ENCODE assay signal across 11 mouse cellular contexts in the genomic region with DNA sequence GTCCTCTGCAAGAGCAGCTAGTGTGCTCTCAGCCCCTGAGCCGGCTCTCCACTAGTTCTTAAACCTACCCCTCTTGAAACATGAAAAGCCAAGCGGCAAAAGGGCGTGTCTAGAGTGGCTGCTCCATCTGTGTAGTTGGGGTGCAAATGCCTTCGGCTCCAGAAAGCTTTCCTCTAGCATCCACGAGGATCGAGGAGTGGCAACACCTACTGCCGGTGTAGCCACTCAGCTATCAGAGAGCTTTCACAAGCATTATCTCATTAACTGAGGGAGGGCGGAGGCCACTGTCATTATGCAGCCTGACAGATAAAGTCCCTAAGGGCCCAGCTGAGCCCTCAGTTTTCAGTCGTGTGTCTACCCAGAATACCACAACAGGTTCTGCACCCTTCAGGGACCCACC. TPM values are rescaled to one million over a fixed set of nuclear protein-coding genes. Genes with fewer than 3 reads are reported as not detected.
DNase-seq lines count a peak whose midpoint lies in the region; ATAC-seq and TF ChIP-seq lines count a peak whose summit lies in the region.
"Had no signal": no experiment of that assay in that cellular context is flagged by ENCODE, and none has a peak within 500 bp of the region (broad histone marks: within the 10 kb centered on the region; RNA-seq: fewer than 3 reads in every experiment).

No protein-coding gene starts in this region.

- no peak for ATAC-seq in heart, embryonic 15.5 days (replicated peaks; ENCODE audit: insufficient number of reproducible peaks, insufficient read depth, low FRiP score, low read depth)
- ATAC-seq in G1E (ENCODE audit: extremely low read depth, insufficient number of reproducible peaks, low FRiP score, poor library complexity, severe bottlenecking): 0 out of 2 replicates have a peak, but pooled peaks have one; percentile 22
- peak; percentile 38 for ATAC-seq in erythroblast, adult 5-6 weeks (replicated peaks; ENCODE audit: low FRiP score, poor library complexity, severe bottlenecking)
- no peak for ATAC-seq in lung, embryonic 14.5 days (ENCODE audit: insufficient read depth)

- H3K27ac ChIP-seq in heart, embryonic 15.5 days: peak overlapping the region; percentile 79
- peak overlapping the region; percentile 84 for H3K27ac ChIP-seq in lung, embryonic 14.5 days (ENCODE audit: low read depth)
- H3K27ac ChIP-seq in forebrain, embryonic 10.5 days: no peak overlapping the region
- H3K27ac ChIP-seq: limb, embryonic 13.5 days had no signal

- no peaks in the 10 kb centered on the region for H3K36me3 ChIP-seq in heart, embryonic 15.5 days
- no peaks in the 10 kb centered on the region for H3K36me3 ChIP-seq in G1E (replicated peaks)
- H3K36me3 ChIP-seq in lung, embryonic 14.5 days (ENCODE audit: insufficient read depth): no peaks in the 10 kb centered on the region
- no peaks in the 10 kb centered on the region for H3K36me3 ChIP-seq in forebrain, embryonic 10.5 days (replicated peaks)
- H3K36me3 ChIP-seq: limb, embryonic 13.5 days had no signal

- intact Hi-C loops in heart, postnatal 14 days (cut with DNase I): no loop called here

- no peaks in the 10 kb centered on the region for H3K27me3 ChIP-seq in heart, embryonic 15.5 days
- peaks cover 47% of the 10 kb centered on the region for H3K27me3 ChIP-seq in G1E (ENCODE audit: insufficient read depth, low read length)
- no peaks in the 10 kb centered on the region for H3K27me3 ChIP-seq in lung, embryonic 14.5 days (ENCODE audit: insufficient read depth, low read length)
- peaks cover 45% of the 10 kb centered on the region for H3K27me3 ChIP-seq in forebrain, embryonic 10.5 days (ENCODE audit: poor library complexity, severe bottlenecking)

- no peak overlapping the region for H3K4me3 ChIP-seq in heart, embryonic 15.5 days
- peak overlapping the region; percentile 20; the same call in 1 of the 2 replicates for H3K4me3 ChIP-seq in G1E (ENCODE audit: low read depth, low read length)
- H3K4me3 ChIP-seq in lung, embryonic 14.5 days (ENCODE audit: low read depth, low read length): no peak overlapping the region
- H3K4me3 ChIP-seq in forebrain, embryonic 10.5 days: no peak overlapping the region
- H3K4me3 ChIP-seq: limb, embryonic 13.5 days had no signal

- no peak for DNase-seq in heart, postnatal 14 days
- no peak for DNase-seq in G1E (ENCODE audit: low spot score)
- peak; percentile 57 for DNase-seq in lung, embryonic 14.5 days
- DNase-seq in yolk sac, embryonic 10.5 days (ENCODE audit: low spot score): no peak
- DNase-seq in cerebellum, adult 18-20 months: no peak
- no peak for DNase-seq in forebrain, embryonic 10.5 days (ENCODE audit: extremely low spot score, low spot score)
- DNase-seq: kidney, adult 9 months; thymus, adult 2 months had no signal

- H3K9me3 ChIP-seq in heart, embryonic 15.5 days (replicated peaks): no peaks in the 10 kb centered on the region
- no peaks in the 10 kb centered on the region for H3K9me3 ChIP-seq in G1E (replicated peaks)
- H3K9me3 ChIP-seq in lung, embryonic 14.5 days (ENCODE audit: low read depth, low read length): no peaks in the 10 kb centered on the region
- no peaks in the 10 kb centered on the region for H3K9me3 ChIP-seq in forebrain, embryonic 10.5 days
- H3K9me3 ChIP-seq: limb, embryonic 13.5 days had no signal

- 27% methylated on average over 9 of the region's 9 CpGs for WGBS in heart, embryonic 15.5 days
- WGBS in lung, embryonic 14.5 days: 24% methylated on average over 9 of the region's 9 CpGs
- WGBS in forebrain, embryonic 10.5 days: 55% methylated on average over 9 of the region's 9 CpGs

- H3K4me2 ChIP-seq in heart, embryonic 15.5 days: no peak overlapping the region; the same call in 1 of the 2 replicates
- peak overlapping the region; percentile 89 for H3K4me2 ChIP-seq in lung, embryonic 14.5 days
- H3K4me2 ChIP-seq: limb, embryonic 13.5 days had no signal

- no peak overlapping the region for H3K9ac ChIP-seq in heart, embryonic 15.5 days
- H3K9ac ChIP-seq in lung, embryonic 14.5 days: no peak overlapping the region
- H3K9ac ChIP-seq: limb, embryonic 13.5 days had no signal

- no peak for TF ChIP-seq CTCF in G1E (IDR thresholded peaks at IDR 0.05; ENCODE audit: low read depth, low read length)
- no peak for TF ChIP-seq CTCF in lung, embryonic 14.5 days (IDR thresholded peaks at IDR 0.05; ENCODE audit: low read depth)

- H3K4me1 ChIP-seq in heart, embryonic 15.5 days (replicated peaks): peaks cover 90% of the 10 kb centered on the region
- H3K4me1 ChIP-seq in G1E (ENCODE audit: insufficient read depth, low read depth, low read length): peaks cover 89% of the 10 kb centered on the region
- H3K4me1 ChIP-seq in lung, embryonic 14.5 days (ENCODE audit: insufficient read depth): peaks cover 60% of the 10 kb centered on the region
- H3K4me1 ChIP-seq in forebrain, embryonic 10.5 days: peaks cover 81% of the 10 kb centered on the region

RNA-seq across cellular contexts. Expression of a gene that starts 6.7 kb away (rescaled TPM):
- polyA plus RNA-seq in heart, embryonic 15.5 days (2015; fragmentation: Nextera tagmentation; extraction: Ambion mirVana): 6.7 and 10.4 TPM in 2 replicates
- 10 to 100 TPM; 15.1 to 15.3 TPM for total RNA-seq in heart, postnatal 14 days (2021)
- 2.5 and 5.6 TPM in 2 replicates for total RNA-seq in G1E (2014; fragmentation: Nextera tagmentation)
- 1.7 and 1.9 TPM in 2 replicates for total RNA-seq in G1E (2017)
- 4.2 and 4.8 TPM in 2 replicates for polyA plus RNA-seq in G1E (2012)
- total RNA-seq in erythroblast, adult 5-6 weeks (2015; ENCODE audit: low replicate concordance): 2.3 and 5.0 TPM in 2 replicates
- total RNA-seq in erythroblast, adult 5-6 weeks (2017; ENCODE audit: low replicate concordance): 2.8 and 3.2 TPM in 2 replicates
- 8.9 and 9.8 TPM in 2 replicates for polyA plus RNA-seq in lung, embryonic 14.5 days (2014; fragmentation: Nextera tagmentation; extraction: Ambion mirVana)
- polyA plus RNA-seq in forebrain, embryonic 10.5 days (2016; fragmentation: Nextera tagmentation; extraction: Ambion mirVana): 3.5 and 4.0 TPM in 2 replicates

RNA-seq across cellular contexts. Expression of a gene that starts 33.3 kb away (rescaled TPM):
- polyA plus RNA-seq in heart, embryonic 15.5 days (2015; fragmentation: Nextera tagmentation; extraction: Ambion mirVana): 1.3 and 1.4 TPM in 2 replicates
- 1 to 10 TPM; 1.4 to 1.9 TPM for total RNA-seq in heart, postnatal 14 days (2021)
- total RNA-seq in G1E (2014; fragmentation: Nextera tagmentation) (2.6 and 4.3 TPM in 2 replicates), G1E (2017) (3.2 and 3.7 TPM in 2 replicates)
- polyA plus RNA-seq in G1E (2012): 1.5 and 1.9 TPM in 2 replicates
- total RNA-seq in erythroblast, adult 5-6 weeks (2015; ENCODE audit: low replicate concordance): not detected in 2 replicates
- not detected in 2 replicates for total RNA-seq in erythroblast, adult 5-6 weeks (2017; ENCODE audit: low replicate concordance)
- polyA plus RNA-seq in lung, embryonic 14.5 days (2014; fragmentation: Nextera tagmentation; extraction: Ambion mirVana): 0.53 and 1.6 TPM in 2 replicates
- 0.62 and 1.1 TPM in 2 replicates for polyA plus RNA-seq in forebrain, embryonic 10.5 days (2016; fragmentation: Nextera tagmentation; extraction: Ambion mirVana)

RNA-seq across cellular contexts. Expression of a gene that starts 33.8 kb away (rescaled TPM):
- polyA plus RNA-seq in heart, embryonic 15.5 days (2015; fragmentation: Nextera tagmentation; extraction: Ambion mirVana): not detected in 2 replicates
- not detected for total RNA-seq in heart, postnatal 14 days (2021)
- total RNA-seq in G1E (2014; fragmentation: Nextera tagmentation) (not detected in 2 replicates), G1E (2017) (not detected in 2 replicates)
- polyA plus RNA-seq in G1E (2012): not detected in 2 replicates
- not detected in 2 replicates for total RNA-seq in erythroblast, adult 5-6 weeks (2015; ENCODE audit: low replicate concordance)
- total RNA-seq in erythroblast, adult 5-6 weeks (2017; ENCODE audit: low replicate concordance): not detected in 2 replicates
- polyA plus RNA-seq in lung, embryonic 14.5 days (2014; fragmentation: Nextera tagmentation; extraction: Ambion mirVana): not detected in 2 replicates
- polyA plus RNA-seq in forebrain, embryonic 10.5 days (2016; fragmentation: Nextera tagmentation; extraction: Ambion mirVana): not detected in 2 replicates
- polyA plus RNA-seq: limb, embryonic 13.5 days; thymus, adult 2 months had no signal

RNA-seq across cellular contexts. Expression of a gene that starts 34.0 kb away (rescaled TPM):
- 9.1 and 11.6 TPM in 2 replicates for polyA plus RNA-seq in heart, embryonic 15.5 days (2015; fragmentation: Nextera tagmentation; extraction: Ambion mirVana)
- total RNA-seq in heart, postnatal 14 days (2021): 10 to 100 TPM; 50.4 to 57.4 TPM
- total RNA-seq in G1E (2014; fragmentation: Nextera tagmentation): not detected in 2 replicates
- not detected in 2 replicates for total RNA-seq in G1E (2017)
- 0.05 TPM in 1 of 2 replicates, not detected in the other for polyA plus RNA-seq in G1E (2012)
- not detected in 2 replicates for total RNA-seq in erythroblast, adult 5-6 weeks (2015; ENCODE audit: low replicate concordance)
- total RNA-seq in erythroblast, adult 5-6 weeks (2017; ENCODE audit: low replicate concordance): not detected in 2 replicates
- polyA plus RNA-seq in lung, embryonic 14.5 days (2014; fragmentation: Nextera tagmentation; extraction: Ambion mirVana): 9.5 and 10.0 TPM in 2 replicates
- 2.5 and 2.9 TPM in 2 replicates for polyA plus RNA-seq in forebrain, embryonic 10.5 days (2016; fragmentation: Nextera tagmentation; extraction: Ambion mirVana)

RNA-seq across cellular contexts. Expression of a gene that starts 38.8 kb away (rescaled TPM):
- 14.4 and 20.7 TPM in 2 replicates for polyA plus RNA-seq in heart, embryonic 15.5 days (2015; fragmentation: Nextera tagmentation; extraction: Ambion mirVana)
- 10 to 100 TPM; 43.3 to 49.2 TPM for total RNA-seq in heart, postnatal 14 days (2021)
- total RNA-seq in G1E (2014; fragmentation: Nextera tagmentation) (9.2 and 41.7 TPM in 2 replicates), G1E (2017) (6.2 and 6.3 TPM in 2 replicates)
- polyA plus RNA-seq in G1E (2012): 17.9 and 20.1 TPM in 2 replicates
- total RNA-seq in erythroblast, adult 5-6 weeks (2015; ENCODE audit: low replicate concordance): 473 and 508 TPM in 2 replicates
- 800 and 935 TPM in 2 replicates for total RNA-seq in erythroblast, adult 5-6 weeks (2017; ENCODE audit: low replicate concordance)
- 17.4 and 22.8 TPM in 2 replicates for polyA plus RNA-seq in lung, embryonic 14.5 days (2014; fragmentation: Nextera tagmentation; extraction: Ambion mirVana)
- 9.2 and 10.5 TPM in 2 replicates for polyA plus RNA-seq in forebrain, embryonic 10.5 days (2016; fragmentation: Nextera tagmentation; extraction: Ambion mirVana)

Comparison
In these comparisons a context has a peak if more than half of its experiments do, and no peak if none do; other contexts are left out.
1. ATAC-seq: peak in G1E (single experiment) and erythroblast, adult 5-6 weeks (single experiment); none in heart, embryonic 15.5 days (single experiment) and lung, embryonic 14.5 days (single experiment).